Mouse (Mus musculus) c-Kit-positive CD71-positive TER-119-positive erythroid progenitor cells, embryonic 14.5 days (primary cell): ENCODE data around the gene Eef1e1.
"Not testable (repeated sequence)": the region's sequence is repeated elsewhere in the genome, so short reads cannot be mapped to it uniquely, and the experiment has no call there.

Experiments used
- DNase-seq: peaks from one replicate; pipeline ENCODE4 v3.0.0-alpha.2; 2013; ENCODE audit warnings: low spot score

The Eef1e1 gene

GRCm38 (mm10) chr13:38624292-38624902 is 34.5 kb downstream of the Eef1e1 start:
- DNase-seq: no peak

GRCm38 (mm10) chr13:38623296-38623695 is 35.6 kb downstream of the Eef1e1 start:
- DNase-seq: no peak

- DNase-seq: not testable (repeated sequence)
These were observed 40.7 kb downstream of the Eef1e1 start for GRCm38 (mm10) chr13:38618001-38618630.

- no peak for DNase-seq
These were observed 42.0 kb downstream of the Eef1e1 start for GRCm38 (mm10) chr13:38616887-38617286.

- no peak for DNase-seq
These were observed 43.2 kb downstream of the Eef1e1 start for GRCm38 (mm10) chr13:38615656-38616055.

GRCm38 (mm10) chr13:38614298-38614697 is 44.6 kb downstream of the Eef1e1 start:
- DNase-seq: no peak

- no peak for DNase-seq
These were observed 45.3 kb downstream of the Eef1e1 start for GRCm38 (mm10) chr13:38613583-38613982.

- no peak for DNase-seq
These were observed 46.2 kb downstream of the Eef1e1 start for GRCm38 (mm10) chr13:38612608-38613007.

- no peak for DNase-seq
These were observed 46.7 kb downstream of the Eef1e1 start for GRCm38 (mm10) chr13:38612179-38612578.

- no peak for DNase-seq
These were observed 48.5 kb downstream of the Eef1e1 start for GRCm38 (mm10) chr13:38610336-38610735.

- DNase-seq: no peak
These were observed 51.7 kb downstream of the Eef1e1 start for GRCm38 (mm10) chr13:38607130-38607529.

- DNase-seq: no peak
These were observed 53.5 kb downstream of the Eef1e1 start for GRCm38 (mm10) chr13:38605353-38605752.

GRCm38 (mm10) chr13:38602966-38603365 is 55.9 kb downstream of the Eef1e1 start:
- no peak for DNase-seq

GRCm38 (mm10) chr13:38602243-38602832 is 56.5 kb downstream of the Eef1e1 start:
- no peak for DNase-seq

- no peak for DNase-seq
These were observed 58.0 kb downstream of the Eef1e1 start for GRCm38 (mm10) chr13:38600811-38601210.

GRCm38 (mm10) chr13:38597076-38597475 is 61.8 kb downstream of the Eef1e1 start:
- no peak for DNase-seq

- DNase-seq: no peak
These were observed 62.4 kb downstream of the Eef1e1 start for GRCm38 (mm10) chr13:38596461-38596860.
